Comparison of ENCODE assay signal across 15 mouse cellular contexts in the genomic region with DNA sequence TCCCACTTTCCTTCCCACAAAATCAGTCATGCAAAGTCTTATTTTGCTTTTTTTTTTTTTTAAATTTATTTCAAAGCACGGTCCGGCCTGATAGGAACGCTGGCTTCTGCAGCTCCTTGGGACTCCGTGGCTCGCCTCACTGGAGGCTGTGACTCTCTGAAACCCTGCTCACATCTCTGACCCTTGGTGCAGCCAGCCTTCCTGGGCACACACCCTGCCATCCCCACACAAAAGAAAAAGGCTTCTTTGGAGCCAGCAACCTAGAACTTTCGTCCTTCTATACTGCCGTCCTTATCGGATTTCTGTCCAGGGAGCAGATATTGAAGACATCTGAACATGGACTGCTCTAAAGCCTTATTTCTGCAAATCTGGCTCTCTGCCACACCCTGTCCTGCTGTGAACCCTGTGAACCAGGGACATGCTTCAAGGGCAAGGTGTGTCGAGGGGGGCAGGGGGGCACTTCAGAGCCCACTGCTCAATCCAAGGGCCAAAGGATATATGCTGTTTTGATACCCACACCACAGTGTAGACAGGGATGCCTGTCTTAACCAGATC. TPM values are rescaled to one million over a fixed set of nuclear protein-coding genes. Genes with fewer than 3 reads are reported as not detected.
A peak's percentile ranks its signal among the peaks of the same experiment; 100 is the strongest.
DNase-seq lines count a peak whose midpoint lies in the region; ATAC-seq and TF ChIP-seq lines count a peak whose summit lies in the region.
"Had no signal": no experiment of that assay in that cellular context is flagged by ENCODE, and none has a peak within 500 bp of the region (broad histone marks: within the 10 kb centered on the region; RNA-seq: fewer than 3 reads in every experiment).

No protein-coding gene starts in this region.

- no peak for TF ChIP-seq CTCF in kidney, adult 2 months (conservative IDR thresholded peaks at IDR 0.05; ENCODE audit: insufficient read depth, insufficient read length, low read depth, low read length)

- WGBS in forebrain, embryonic 15.5 days, result 57% methylated on average over 9 of the region's 9 CpGs
- WGBS in forebrain, embryonic 16.5 days, result 42% methylated on average over 9 of the region's 9 CpGs
- 51% methylated on average over 9 of the region's 9 CpGs for WGBS in kidney, adult 2 months
- 84% methylated on average over 9 of the region's 9 CpGs for WGBS in neural tube, embryonic 13.5 days
- 90% methylated on average over 9 of the region's 9 CpGs for WGBS in neural tube, embryonic 15.5 days

- H3K4me3 ChIP-seq in forebrain, embryonic 15.5 days, result no peak overlapping the region
- no peak overlapping the region for H3K4me3 ChIP-seq in forebrain, embryonic 16.5 days (replicated peaks; ENCODE audit: low read length)
- H3K4me3 ChIP-seq in kidney, adult 2 months (ENCODE audit: insufficient read depth, low read depth, low read length), result no peak overlapping the region
- H3K4me3 ChIP-seq in neural tube, embryonic 13.5 days, result no peak overlapping the region
- H3K4me3 ChIP-seq in neural tube, embryonic 15.5 days (replicated peaks), result no peak overlapping the region
- H3K4me3 ChIP-seq: gastrocnemius, adult 2 months; layer of hippocampus, adult 2 months; left cerebral cortex, adult 2 months; liver, embryonic 13.5 days; midbrain, embryonic 15.5 days had no signal

- 0 out of 2 replicates have a peak, but pooled peaks have one; percentile 11 for ATAC-seq in forebrain, embryonic 15.5 days (replicated peaks)
- no peak for ATAC-seq in forebrain, embryonic 16.5 days
- ATAC-seq in neural tube, embryonic 13.5 days (ENCODE audit: low read depth), result no peak
- ATAC-seq in neural tube, embryonic 15.5 days (ENCODE audit: low FRiP score), result no peak
- ATAC-seq: inflammation-experienced regulatory T-cells, adult 6 months; midbrain, embryonic 15.5 days had no signal

- no peak overlapping the region; the same call in 1 of the 2 replicates for H3K27ac ChIP-seq in forebrain, embryonic 15.5 days (replicated peaks)
- no peak overlapping the region for H3K27ac ChIP-seq in forebrain, embryonic 16.5 days (ENCODE audit: low read length)
- H3K27ac ChIP-seq in kidney, adult 2 months (ENCODE audit: insufficient read depth, low read depth, low read length), result peak overlapping the region; percentile 16; the same call in 1 of the 2 replicates
- H3K27ac ChIP-seq in neural tube, embryonic 13.5 days (replicated peaks), result 0 out of 2 replicates have a peak overlapping the region, but pooled peaks have one; percentile 14
- no peak overlapping the region for H3K27ac ChIP-seq in neural tube, embryonic 15.5 days (replicated peaks)
- H3K27ac ChIP-seq: gastrocnemius, adult 2 months; layer of hippocampus, adult 2 months; left cerebral cortex, adult 2 months; liver, embryonic 13.5 days; midbrain, embryonic 15.5 days had no signal

- H3K4me1 ChIP-seq in forebrain, embryonic 15.5 days, result peaks cover 19% of the 10 kb centered on the region
- peaks cover 17% of the 10 kb centered on the region for H3K4me1 ChIP-seq in forebrain, embryonic 16.5 days (replicated peaks; ENCODE audit: control insufficient read depth, insufficient read depth, low read length)
- H3K4me1 ChIP-seq in kidney, adult 2 months (ENCODE audit: control insufficient read depth, insufficient read depth, low read length), result no peaks in the 10 kb centered on the region
- H3K4me1 ChIP-seq in neural tube, embryonic 13.5 days (replicated peaks), result peaks cover 16% of the 10 kb centered on the region; the same call in 1 of the 2 replicates
- H3K4me1 ChIP-seq in neural tube, embryonic 15.5 days, result no peaks in the 10 kb centered on the region

- TF ChIP-seq POLR2A in kidney, adult 2 months (IDR thresholded peaks at IDR 0.05; ENCODE audit: low read depth, low read length), result no peak

- no peak overlapping the region for H3K9ac ChIP-seq in forebrain, embryonic 15.5 days (replicated peaks)
- no peak overlapping the region for H3K9ac ChIP-seq in forebrain, embryonic 16.5 days (replicated peaks; ENCODE audit: low read depth, low read length)
- no peak overlapping the region for H3K9ac ChIP-seq in neural tube, embryonic 13.5 days
- H3K9ac ChIP-seq in neural tube, embryonic 15.5 days (replicated peaks), result no peak overlapping the region
- H3K9ac ChIP-seq: liver, embryonic 13.5 days; midbrain, embryonic 15.5 days had no signal

- H3K9me3 ChIP-seq in forebrain, embryonic 15.5 days, result no peaks in the 10 kb centered on the region
- no peaks in the 10 kb centered on the region for H3K9me3 ChIP-seq in forebrain, embryonic 16.5 days (ENCODE audit: control insufficient read depth, low read length)
- no peaks in the 10 kb centered on the region for H3K9me3 ChIP-seq in neural tube, embryonic 13.5 days
- no peaks in the 10 kb centered on the region for H3K9me3 ChIP-seq in neural tube, embryonic 15.5 days (replicated peaks)
- H3K9me3 ChIP-seq: liver, embryonic 13.5 days; midbrain, embryonic 15.5 days had no signal

- H3K4me2 ChIP-seq in forebrain, embryonic 15.5 days (replicated peaks), result no peak overlapping the region
- H3K4me2 ChIP-seq in forebrain, embryonic 16.5 days (ENCODE audit: low read length), result no peak overlapping the region
- no peak overlapping the region for H3K4me2 ChIP-seq in neural tube, embryonic 13.5 days
- no peak overlapping the region for H3K4me2 ChIP-seq in neural tube, embryonic 15.5 days
- H3K4me2 ChIP-seq: liver, embryonic 13.5 days; midbrain, embryonic 15.5 days had no signal

- DNase-seq in kidney, adult 2 months, result no peak
- no peak for DNase-seq in kidney, postnatal 10 days
- DNase-seq in thymus, adult 18-20 months, result no peak
- DNase-seq: cerebellum, adult 9-10 months; gastrocnemius, adult 2 months; liver, embryonic 13.5 days; thymus, adult 2 months had no signal

- no peaks in the 10 kb centered on the region for H3K27me3 ChIP-seq in forebrain, embryonic 15.5 days
- H3K27me3 ChIP-seq in forebrain, embryonic 16.5 days (replicated peaks; ENCODE audit: control insufficient read depth, insufficient read depth, low read length), result no peaks in the 10 kb centered on the region
- no peaks in the 10 kb centered on the region for H3K27me3 ChIP-seq in kidney, adult 2 months (replicated peaks; ENCODE audit: control insufficient read depth, insufficient read depth, low read length)
- H3K27me3 ChIP-seq in neural tube, embryonic 13.5 days, result no peaks in the 10 kb centered on the region
- no peaks in the 10 kb centered on the region for H3K27me3 ChIP-seq in neural tube, embryonic 15.5 days (replicated peaks)
- H3K27me3 ChIP-seq: liver, embryonic 13.5 days; midbrain, embryonic 15.5 days had no signal

- no peaks in the 10 kb centered on the region for H3K36me3 ChIP-seq in forebrain, embryonic 15.5 days
- H3K36me3 ChIP-seq in forebrain, embryonic 16.5 days (ENCODE audit: control insufficient read depth, insufficient read depth), result no peaks in the 10 kb centered on the region
- H3K36me3 ChIP-seq in kidney, adult 2 months (ENCODE audit: control insufficient read depth, insufficient read depth, low read length), result no peaks in the 10 kb centered on the region
- no peaks in the 10 kb centered on the region for H3K36me3 ChIP-seq in neural tube, embryonic 13.5 days
- no peaks in the 10 kb centered on the region for H3K36me3 ChIP-seq in neural tube, embryonic 15.5 days
- H3K36me3 ChIP-seq: midbrain, embryonic 15.5 days had no signal

RNA-seq across cellular contexts. Expression of gene Slc7a1, which starts 15.1 kb away (rescaled TPM):
- polyA plus RNA-seq in forebrain, embryonic 15.5 days (2015; fragmentation: Nextera tagmentation; extraction: Ambion mirVana), result 32.4 and 37.5 TPM in 2 replicates
- polyA plus RNA-seq in forebrain, embryonic 16.5 days (2015; fragmentation: Nextera tagmentation; extraction: Ambion mirVana), result 39.3 and 42.6 TPM in 2 replicates
- polyA plus RNA-seq in kidney, adult 2 months (2012; rRNA removed), result 4.0 TPM in 2 replicates
- polyA plus RNA-seq in neural tube, embryonic 13.5 days (2015; fragmentation: Nextera tagmentation; extraction: Ambion mirVana), result 31.8 and 32.3 TPM in 2 replicates
- 40.0 and 43.3 TPM in 2 replicates for polyA plus RNA-seq in neural tube, embryonic 15.5 days (2015; fragmentation: Nextera tagmentation; extraction: Ambion mirVana)

Comparison
In these comparisons a context has a peak if more than half of its experiments do, and no peak if none do; other contexts are left out.
1. H3K27ac ChIP-seq: peak in kidney, adult 2 months (single experiment) and neural tube, embryonic 13.5 days (single experiment); none in forebrain, embryonic 15.5 days (single experiment), forebrain, embryonic 16.5 days (single experiment) and neural tube, embryonic 15.5 days (single experiment).